Mouse (Mus musculus): ENCODE measurements around the gene Grk2. TPM values are rescaled to one million over a fixed set of nuclear protein-coding genes. Genes with fewer than 3 reads are reported as not detected.

Gene Grk2
- polyA plus RNA-seq, 1 experiment from 2014 or later = 18.0 TPM

DNA sequence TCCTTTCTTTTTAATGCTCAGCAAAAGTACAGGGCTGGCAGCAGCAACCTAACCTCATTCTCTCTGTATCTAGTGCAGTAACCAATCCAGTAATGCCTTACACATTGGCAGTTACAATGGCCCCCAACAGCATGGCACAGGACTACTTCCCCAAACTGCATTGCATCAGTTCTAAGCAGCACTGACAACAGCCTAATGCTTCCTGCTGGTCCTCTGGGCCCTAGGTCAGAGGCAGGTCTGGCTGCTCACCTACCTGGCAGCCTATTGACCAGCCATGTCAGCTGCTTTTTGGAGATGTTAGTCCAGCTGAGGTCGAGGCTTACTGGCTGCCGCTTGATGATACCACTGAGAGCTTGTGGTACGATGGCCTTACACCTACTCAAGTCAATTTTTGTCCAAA lies 16.1 kb upstream of the Grk2 start:
- Histone ChIP-seq H3K4me3 (replicated peaks) (no peak overlapping the region), H3K9me3 (no peaks in the 10 kb centered on the region), H3K27me3 (no peaks in the 10 kb centered on the region), H3K4me2 (replicated peaks) (no peak overlapping the region), H3K4me1 (replicated peaks) (no peaks in the 10 kb centered on the region), H3K36me3 (peaks cover 93% of the 10 kb centered on the region), H3K9ac (replicated peaks) (no peak overlapping the region), H3K27ac (no peak overlapping the region)
- no peak for ATAC-seq
- 98% methylated on average over 3 of the region's 3 CpGs for WGBS

DNA sequence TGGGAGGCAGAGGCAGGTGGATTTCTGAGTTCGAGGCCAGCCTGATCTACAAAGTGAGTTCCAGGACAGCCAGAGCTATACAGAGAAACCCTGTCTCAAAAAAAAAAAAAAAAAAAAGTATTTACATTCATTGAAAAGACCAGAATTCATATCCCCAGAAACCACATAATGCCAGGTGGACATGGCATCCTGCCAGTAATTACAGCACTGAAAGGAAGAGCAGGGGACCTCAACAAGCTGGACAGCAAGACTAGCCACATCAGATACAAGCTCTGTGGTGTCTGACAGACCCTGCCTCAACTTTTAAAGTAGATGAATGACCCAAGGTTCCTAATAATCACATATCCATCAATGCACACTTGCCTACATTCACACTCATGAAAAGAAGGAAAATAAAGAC lies 15.6 kb upstream of the Grk2 start:
- no peak overlapping the region for H3K27ac ChIP-seq
- peaks cover 93% of the 10 kb centered on the region for H3K36me3 ChIP-seq
- no peaks in the 10 kb centered on the region for H3K27me3 ChIP-seq
- no peak overlapping the region for H3K4me3 ChIP-seq (replicated peaks)
- no peak overlapping the region for H3K9ac ChIP-seq (replicated peaks)
- 92% methylated on average over 1 of the region's 1 CpGs for WGBS
- H3K4me2 ChIP-seq (replicated peaks) = no peak overlapping the region
- H3K4me1 ChIP-seq (replicated peaks) = no peaks in the 10 kb centered on the region
- no peaks in the 10 kb centered on the region for H3K9me3 ChIP-seq
- no peak for ATAC-seq

DNA sequence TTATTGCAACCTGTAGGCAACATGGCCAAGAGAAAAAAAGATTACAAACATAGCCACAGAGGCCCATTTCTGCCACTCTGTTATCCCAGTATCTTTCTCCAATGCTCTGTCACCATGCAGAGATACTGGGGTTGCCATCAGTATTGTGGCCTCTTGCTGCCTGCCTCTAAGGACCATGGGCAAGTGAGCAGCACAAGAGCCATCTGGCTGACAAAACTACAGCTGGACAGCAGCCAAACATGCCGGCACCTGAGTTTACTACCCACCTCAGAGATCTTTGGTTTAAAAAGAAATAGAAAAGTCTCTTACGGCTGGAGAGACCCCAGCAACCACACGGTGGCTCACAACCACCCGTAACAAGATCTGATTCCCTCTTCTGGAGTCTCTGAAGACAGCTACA lies 13.2 kb upstream of the Grk2 start:
- no peak for ATAC-seq
- peaks cover 84% of the 10 kb centered on the region for H3K36me3 ChIP-seq
- no peaks in the 10 kb centered on the region for H3K27me3 ChIP-seq
- 90% methylated on average over 4 of the region's 4 CpGs for WGBS
- H3K27ac ChIP-seq = no peak overlapping the region
- no peak overlapping the region for H3K9ac ChIP-seq (replicated peaks)
- no peak overlapping the region for H3K4me2 ChIP-seq (replicated peaks)
- no peak overlapping the region for H3K4me3 ChIP-seq (replicated peaks)
- H3K9me3 ChIP-seq = no peaks in the 10 kb centered on the region
- H3K4me1 ChIP-seq (replicated peaks) = no peaks in the 10 kb centered on the region

DNA sequence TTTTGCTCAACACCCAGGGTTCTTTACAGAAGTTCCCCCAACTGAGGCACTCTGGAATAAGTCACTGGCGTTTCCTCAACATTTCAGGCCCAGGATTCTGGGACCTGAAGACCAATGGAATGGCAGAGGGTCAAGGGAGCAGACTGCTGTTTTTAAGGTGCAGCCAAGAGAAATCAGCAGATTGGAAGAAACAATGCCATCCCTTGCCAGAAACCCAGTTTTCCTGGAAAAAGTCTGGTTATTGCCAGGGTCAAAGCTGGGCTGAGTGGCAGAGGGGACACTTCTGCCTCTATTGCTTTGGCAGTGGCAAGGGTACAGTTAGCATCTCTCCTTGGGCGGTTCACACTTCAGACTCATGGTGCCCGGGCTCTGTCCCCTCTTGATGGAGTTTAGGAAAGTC lies 11.2 kb upstream of the Grk2 start:
- ATAC-seq = no peak
- no peak overlapping the region for H3K9ac ChIP-seq (replicated peaks)
- H3K27me3 ChIP-seq = no peaks in the 10 kb centered on the region
- no peak overlapping the region for H3K4me3 ChIP-seq (replicated peaks)
- H3K4me1 ChIP-seq (replicated peaks) = no peaks in the 10 kb centered on the region
- no peak overlapping the region for H3K27ac ChIP-seq
- H3K9me3 ChIP-seq = no peaks in the 10 kb centered on the region
- no peak overlapping the region for H3K4me2 ChIP-seq (replicated peaks)
- 87% methylated on average over 3 of the region's 3 CpGs for WGBS
- peaks cover 77% of the 10 kb centered on the region for H3K36me3 ChIP-seq

DNA sequence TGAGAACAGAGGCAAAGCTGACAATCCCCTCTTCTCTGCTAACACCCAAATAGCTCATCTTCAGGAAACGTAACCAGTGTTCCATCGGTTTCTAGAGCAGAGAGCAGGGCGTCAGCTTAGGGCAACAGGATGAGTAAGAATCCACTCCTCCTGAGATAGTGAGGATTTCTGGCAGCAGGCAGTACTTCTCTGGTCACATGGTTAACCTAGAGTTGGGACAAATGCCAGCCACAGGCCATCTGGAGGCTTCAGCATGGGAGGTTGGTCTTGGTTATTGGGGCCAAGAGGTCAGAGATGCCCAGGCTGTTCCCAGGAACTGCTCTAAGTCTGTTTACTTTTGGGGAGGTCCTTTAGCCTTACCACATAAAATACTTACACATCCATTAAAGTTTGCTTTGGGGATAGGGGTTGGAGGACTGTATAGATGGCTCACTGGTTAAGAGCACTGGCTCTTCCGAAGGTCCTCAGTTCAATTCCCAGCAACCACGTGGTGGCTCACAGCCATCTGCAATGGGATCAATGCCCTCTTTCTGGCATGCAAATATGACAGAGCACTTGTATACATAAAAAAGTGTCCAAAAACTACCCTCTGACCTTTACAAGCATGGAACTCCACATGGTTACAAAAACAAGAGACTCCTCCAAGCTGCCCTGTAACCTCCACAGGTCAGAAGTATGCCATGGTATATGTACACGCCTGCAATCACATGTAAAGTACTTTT lies 9.4 kb upstream of the Grk2 start:
- 0 out of 2 replicates have a peak, but pooled peaks have one; percentile 14 for ATAC-seq
- WGBS = 88% methylated on average over 6 of the region's 6 CpGs

DNA sequence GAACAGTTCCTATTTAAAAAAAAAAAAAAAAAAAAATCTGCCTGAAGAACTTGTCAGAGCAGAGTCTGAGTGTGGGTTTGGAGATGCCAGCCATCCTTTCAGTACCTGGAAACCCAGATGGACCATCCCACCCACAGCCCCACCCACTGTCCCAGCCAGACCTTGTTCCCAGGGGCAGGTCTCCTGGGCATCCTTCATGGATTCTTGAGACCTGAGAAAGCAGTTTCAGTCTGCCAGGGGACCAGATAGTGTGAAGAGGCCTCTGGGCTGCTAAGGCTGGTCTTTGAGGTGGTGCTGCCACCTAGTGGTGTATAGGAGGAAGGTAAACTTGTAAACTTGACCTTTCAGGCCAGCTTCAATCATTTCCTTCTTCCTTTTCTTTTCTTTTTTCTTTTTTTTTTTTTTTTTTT lies 3.8 kb upstream of the Grk2 start:
- H3K36me3 ChIP-seq = peaks cover 12% of the 10 kb centered on the region
- no peaks in the 10 kb centered on the region for H3K9me3 ChIP-seq
- H3K27me3 ChIP-seq = no peaks in the 10 kb centered on the region
- peaks cover 14% of the 10 kb centered on the region for H3K4me1 ChIP-seq (replicated peaks)
- no peak overlapping the region for H3K4me3 ChIP-seq (replicated peaks)
- no peak overlapping the region for H3K27ac ChIP-seq
- H3K4me2 ChIP-seq (replicated peaks) = no peak overlapping the region
- ATAC-seq = no peak
- no peak overlapping the region for H3K9ac ChIP-seq (replicated peaks)

More for the DNA sequence above, 9.4 kb upstream of the Grk2 start:
- Histone ChIP-seq H3K4me1 (replicated peaks) (no peaks in the 10 kb centered on the region), H3K27me3 (no peaks in the 10 kb centered on the region), H3K27ac (no peak overlapping the region), H3K9me3 (no peaks in the 10 kb centered on the region), H3K9ac (replicated peaks) (no peak overlapping the region), H3K4me3 (replicated peaks) (no peak overlapping the region), H3K4me2 (replicated peaks) (no peak overlapping the region), H3K36me3 (peaks cover 60% of the 10 kb centered on the region)

DNA sequence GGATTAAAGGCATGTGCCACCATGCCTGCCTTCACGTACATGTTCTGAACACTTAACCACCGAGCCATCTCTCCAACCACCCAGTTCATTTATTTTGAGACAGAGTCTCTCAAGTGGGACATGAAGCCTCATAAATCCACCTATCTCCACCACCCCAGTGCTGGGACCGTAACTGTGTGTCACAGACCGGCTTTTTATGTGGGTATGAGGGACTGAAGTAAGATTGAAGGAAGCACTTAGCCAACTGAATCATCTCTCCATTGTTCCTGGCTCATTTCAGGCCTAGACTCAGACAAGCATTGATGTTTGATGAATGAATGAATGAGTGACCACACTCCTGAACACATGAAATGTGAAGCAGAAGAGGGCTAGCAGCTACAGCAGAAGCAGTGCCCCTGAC lies 3.3 kb upstream of the Grk2 start:
- Histone ChIP-seq H3K27ac (no peak overlapping the region), H3K9ac (replicated peaks) (no peak overlapping the region), H3K9me3 (no peaks in the 10 kb centered on the region), H3K36me3 (peaks cover 12% of the 10 kb centered on the region), H3K4me2 (replicated peaks) (no peak overlapping the region), H3K4me3 (replicated peaks) (no peak overlapping the region), H3K4me1 (replicated peaks) (peaks cover 19% of the 10 kb centered on the region), H3K27me3 (no peaks in the 10 kb centered on the region)
- no peak for ATAC-seq
- 96% methylated on average over 4 of the region's 4 CpGs for WGBS

DNA sequence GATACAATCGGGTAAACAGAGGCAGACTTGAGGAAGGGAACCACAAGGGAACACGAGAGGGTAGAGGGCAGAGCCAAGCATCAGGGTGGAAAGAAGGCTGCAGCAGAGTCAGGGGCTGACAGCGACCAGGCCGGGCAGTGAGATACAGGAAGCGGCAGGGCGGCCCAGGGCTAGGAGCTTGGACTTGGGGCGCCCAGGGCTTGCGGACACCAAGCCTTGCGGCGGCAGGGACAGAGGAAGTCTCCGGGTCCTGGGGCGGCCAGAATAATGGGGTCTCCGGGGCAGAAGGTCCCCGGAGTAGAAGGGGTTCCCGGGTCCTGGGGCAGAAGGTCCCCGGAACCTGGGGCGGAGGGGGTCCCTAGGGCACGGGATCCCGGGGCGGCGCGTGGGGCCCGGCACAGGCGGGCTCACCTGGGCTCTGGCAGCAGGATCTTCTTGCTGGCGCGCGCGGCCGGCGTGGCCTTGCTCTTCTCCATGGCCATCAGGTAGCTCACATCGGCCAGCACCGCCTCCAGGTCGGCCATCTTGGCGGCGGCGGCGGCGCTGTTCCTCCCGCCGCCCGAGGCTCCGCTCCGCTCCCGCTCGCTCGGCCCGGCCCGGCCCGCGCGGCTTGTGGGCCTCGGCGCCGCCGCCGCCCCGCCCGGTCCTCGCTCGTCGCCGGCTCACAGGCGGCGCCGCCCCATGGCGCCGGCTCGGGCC lies 382 bp downstream of the Grk2 start:
- peak overlapping the region; percentile 94 for H3K4me2 ChIP-seq (replicated peaks)
- peak; percentile 69 for ATAC-seq
- H3K27ac ChIP-seq = peak overlapping the region; percentile 85
- H3K36me3 ChIP-seq = no peaks in the 10 kb centered on the region
- peaks cover 55% of the 10 kb centered on the region for H3K4me1 ChIP-seq (replicated peaks)
- H3K4me3 ChIP-seq (replicated peaks) = peak overlapping the region; percentile 98
- peak overlapping the region; percentile 98 for H3K9ac ChIP-seq (replicated peaks)
- WGBS = under 1% methylated on average over 59 of the region's 68 CpGs
- H3K9me3 ChIP-seq = no peaks in the 10 kb centered on the region
- H3K27me3 ChIP-seq = no peaks in the 10 kb centered on the region

DNA sequence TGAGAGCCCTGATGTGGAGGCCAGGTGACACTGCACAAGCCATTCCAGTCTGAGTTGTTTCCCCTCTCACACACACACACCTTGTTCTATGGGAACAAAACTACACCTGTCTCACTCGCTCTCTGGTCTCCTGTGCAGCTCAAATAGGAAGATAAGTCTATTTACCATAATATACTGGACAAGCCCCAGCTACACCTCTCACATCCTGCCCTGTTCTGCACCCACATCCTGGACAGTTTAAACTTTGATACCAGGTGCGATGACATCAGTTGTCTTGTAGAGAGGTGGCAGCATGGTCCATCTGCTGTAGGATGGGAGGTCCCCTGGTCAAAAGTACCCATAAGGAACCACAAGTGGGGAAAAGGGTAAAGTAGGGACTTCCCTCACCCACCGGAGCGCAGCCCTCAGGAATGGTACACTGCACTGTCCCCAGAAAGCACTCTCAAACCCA lies 1.1 kb downstream of the Grk2 start:
- ATAC-seq = no peak
- Histone ChIP-seq H3K36me3 (no peaks in the 10 kb centered on the region), H3K4me2 (replicated peaks) (peak overlapping the region; percentile 94), H3K27me3 (no peaks in the 10 kb centered on the region), H3K9ac (replicated peaks) (peak overlapping the region; percentile 98), H3K4me3 (replicated peaks) (peak overlapping the region; percentile 98), H3K9me3 (no peaks in the 10 kb centered on the region), H3K4me1 (replicated peaks) (peaks cover 63% of the 10 kb centered on the region), H3K27ac (no peak overlapping the region)
- 56% methylated on average over 4 of the region's 4 CpGs for WGBS

DNA sequence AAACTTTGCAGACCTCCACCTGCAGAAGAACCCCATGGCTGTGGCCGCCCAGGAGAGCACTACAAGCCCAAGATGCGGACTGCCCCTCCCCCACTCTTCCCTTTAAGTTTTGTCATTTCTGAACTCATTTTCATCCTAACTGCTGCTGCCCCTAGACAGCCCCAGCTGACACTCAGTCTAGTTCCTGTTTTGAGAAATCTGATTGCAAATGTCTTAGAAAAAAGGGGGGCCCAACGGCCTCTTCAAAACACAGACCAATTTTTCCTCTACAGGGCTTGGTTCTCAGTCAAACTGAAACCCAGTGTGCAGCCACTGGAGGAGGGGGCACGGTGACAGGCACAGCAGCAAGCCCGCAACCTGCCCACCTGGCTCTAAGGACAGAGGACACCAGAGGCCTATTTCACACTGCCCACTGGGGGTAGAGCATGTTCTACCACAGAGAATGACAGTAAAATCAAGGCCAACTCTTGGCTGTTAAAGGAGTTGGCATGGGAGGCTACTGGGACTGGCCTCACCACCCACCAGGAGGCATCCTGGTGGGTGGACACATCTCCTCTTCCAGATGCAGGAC lies 1.7 kb downstream of the Grk2 start:
- no peaks in the 10 kb centered on the region for H3K36me3 ChIP-seq
- peak overlapping the region; percentile 98 for H3K4me3 ChIP-seq (replicated peaks)
- no peaks in the 10 kb centered on the region for H3K9me3 ChIP-seq
- peaks cover 64% of the 10 kb centered on the region for H3K4me1 ChIP-seq (replicated peaks)
- no peak overlapping the region for H3K27ac ChIP-seq
- 80% methylated on average over 5 of the region's 5 CpGs for WGBS
- H3K4me2 ChIP-seq (replicated peaks) = peak overlapping the region; percentile 94
- ATAC-seq = no peak
- no peaks in the 10 kb centered on the region for H3K27me3 ChIP-seq
- H3K9ac ChIP-seq (replicated peaks) = peak overlapping the region; percentile 98; the same call in 1 of the 2 replicates

DNA sequence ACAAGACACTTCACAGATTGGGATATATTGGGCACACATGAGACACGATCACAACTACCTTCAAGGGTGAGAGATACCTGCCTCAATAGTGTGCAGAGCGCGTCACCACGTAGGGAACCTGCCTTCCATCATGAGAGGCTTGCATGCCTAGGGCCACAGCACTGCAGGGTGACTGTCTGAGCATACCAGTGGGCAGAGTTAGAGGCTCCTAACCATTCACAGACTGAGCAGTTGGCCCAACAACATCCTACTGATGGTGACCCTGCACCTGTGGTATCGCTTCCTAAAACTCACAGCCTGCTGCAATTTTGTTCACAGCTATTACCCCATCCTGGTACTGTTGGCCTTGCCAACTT lies 2.4 kb downstream of the Grk2 start:
- Histone ChIP-seq H3K4me3 (replicated peaks) (no peak overlapping the region), H3K4me2 (replicated peaks) (peak overlapping the region; percentile 94), H3K4me1 (replicated peaks) (peaks cover 64% of the 10 kb centered on the region), H3K9me3 (no peaks in the 10 kb centered on the region), H3K27ac (no peak overlapping the region), H3K36me3 (no peaks in the 10 kb centered on the region), H3K27me3 (no peaks in the 10 kb centered on the region), H3K9ac (replicated peaks) (no peak overlapping the region; the same call in 1 of the 2 replicates)
- ATAC-seq = no peak
- whole genome bisulfite sequencing = 96% methylated on average over 5 of the region's 5 CpGs

DNA sequence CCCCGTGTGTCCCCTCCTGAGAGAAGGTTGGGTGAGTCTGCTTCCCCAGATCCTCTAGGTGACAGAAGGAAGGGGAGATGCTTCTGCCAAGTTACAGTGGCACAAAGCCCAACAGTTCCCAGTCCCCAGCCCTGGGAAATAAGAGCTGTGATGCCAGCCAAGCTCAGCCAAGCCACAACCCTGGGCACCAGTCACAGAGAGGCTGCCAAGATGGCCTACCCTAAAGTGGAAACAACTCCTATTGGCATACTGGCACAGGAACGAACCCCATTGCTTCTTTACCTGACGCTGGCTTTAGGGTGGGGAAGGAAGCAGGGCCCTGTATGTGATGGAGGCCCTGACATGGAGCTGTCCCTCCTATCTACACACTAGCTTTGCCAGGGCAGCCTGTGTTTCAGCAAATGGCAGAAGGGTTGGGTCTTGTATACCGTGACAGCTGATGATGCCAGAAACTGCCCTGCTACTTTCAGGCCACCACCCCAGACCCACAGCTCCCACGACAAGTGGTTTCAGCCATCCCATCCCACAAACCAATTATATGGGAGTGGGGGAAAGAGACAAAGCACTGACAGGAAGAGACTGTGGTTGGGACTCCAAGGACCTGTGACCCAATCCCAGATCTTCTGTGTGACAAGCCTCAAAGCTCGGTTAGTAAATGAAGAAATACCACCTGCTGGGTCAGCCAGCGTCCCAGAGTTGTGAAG lies 2.9 kb downstream of the Grk2 start:
- H3K27me3 ChIP-seq = no peaks in the 10 kb centered on the region
- H3K9me3 ChIP-seq = no peaks in the 10 kb centered on the region
- H3K4me1 ChIP-seq (replicated peaks) = peaks cover 64% of the 10 kb centered on the region
- WGBS = 76% methylated on average over 7 of the region's 7 CpGs
- no peaks in the 10 kb centered on the region for H3K36me3 ChIP-seq
- no peak for ATAC-seq
- H3K4me3 ChIP-seq (replicated peaks) = peak overlapping the region; percentile 8; the same call in 1 of the 2 replicates
- H3K4me2 ChIP-seq (replicated peaks) = peak overlapping the region; percentile 94
- H3K27ac ChIP-seq = peak overlapping the region; percentile 76
- H3K9ac ChIP-seq (replicated peaks) = peak overlapping the region; percentile 57
